ENCODE assay signal across 8 mouse cellular contexts in the genomic region with DNA sequence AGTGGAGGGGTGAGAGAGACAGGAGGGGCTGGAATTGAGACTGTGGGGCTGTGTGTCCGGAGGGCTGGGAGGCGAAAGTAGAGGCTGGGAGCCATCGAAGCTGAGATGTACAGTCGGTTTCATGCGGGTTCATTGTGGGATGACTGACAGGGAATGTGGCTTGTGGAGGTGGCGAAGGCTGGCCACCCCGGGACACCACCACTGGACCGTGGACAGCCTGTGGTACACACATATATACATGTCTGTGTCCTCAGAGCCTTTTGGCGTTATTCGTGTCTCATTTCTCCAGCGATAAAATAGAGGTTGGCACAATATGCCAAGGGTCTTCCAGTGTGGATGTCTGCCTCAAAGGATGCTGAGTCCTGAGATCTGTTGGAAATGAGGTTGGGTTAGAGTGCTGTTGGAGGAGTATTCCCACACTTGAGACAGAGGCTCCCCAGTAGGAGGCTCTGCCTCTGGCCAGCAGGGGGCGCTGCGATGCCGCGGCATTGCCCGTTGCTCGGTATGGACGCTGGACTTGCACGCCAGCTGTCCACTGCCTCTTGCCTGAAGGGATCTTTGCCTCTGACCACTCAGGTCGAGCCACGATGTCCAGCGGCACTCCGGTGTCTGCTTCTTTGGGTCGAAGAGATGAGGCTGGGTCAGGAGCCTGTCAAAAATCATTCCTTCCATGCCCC. TPM values are rescaled to one million over a fixed set of nuclear protein-coding genes. Genes with fewer than 3 reads are reported as not detected.
A peak's percentile ranks its signal among the peaks of the same experiment; 100 is the strongest.
DNase-seq lines count a peak whose midpoint lies in the region; ATAC-seq and TF ChIP-seq lines count a peak whose summit lies in the region.

No protein-coding gene starts in this region.

- H3K4me1 ChIP-seq in hindbrain, postnatal 0 days (ENCODE audit: insufficient read depth, low read length): no peaks in the 10 kb centered on the region
- H3K4me1 ChIP-seq in megakaryocyte, embryonic 14.5 days: peaks cover 11% of the 10 kb centered on the region

- intact Hi-C loops in left cerebral cortex, adult 2 months (cut with DNase I): loop anchor here (1.0 kb wide), 2 partner anchors 53 to 116 kb away; no protein-coding TSS in a partner anchor

- DNase-seq in ZHBTc4 (ENCODE audit: low read depth, low spot score): peak; percentile 86
- peak; percentile 72 to 84 for DNase-seq in gastrocnemius, adult 8-10 months (ENCODE audit: low spot score in 2 of 2)
- DNase-seq in hindbrain, postnatal 0 days (ENCODE audit: low spot score): peak; percentile 94
- peak; percentile 82 to 95 for DNase-seq in left cerebral cortex, adult 2 months (ENCODE audit: extremely low spot score in 1 of 2, low spot score in 2 of 2)
- peak; percentile 85 to 93 for DNase-seq in right cerebral cortex, adult 2 months (ENCODE audit: low spot score in 2 of 2)
- peak; percentile 96 for DNase-seq in urinary bladder, adult 2 months (ENCODE audit: low spot score)

- H3K36me3 ChIP-seq in hindbrain, postnatal 0 days (ENCODE audit: insufficient read depth, low read length): no peaks in the 10 kb centered on the region
- H3K36me3 ChIP-seq in megakaryocyte, embryonic 14.5 days (replicated peaks; ENCODE audit: low read length): no peaks in the 10 kb centered on the region

- WGBS in hindbrain, postnatal 0 days: 21% methylated on average over 24 of the region's 24 CpGs

- peak; percentile 100 for TF ChIP-seq CTCF in hindbrain, postnatal 0 days (IDR thresholded peaks at IDR 0.05; ENCODE audit: low read depth)
- TF ChIP-seq CTCF in left cerebral cortex, adult 2 months (IDR thresholded peaks at IDR 0.05): peak; percentile 100

- H3K9me3 ChIP-seq in hindbrain, postnatal 0 days (ENCODE audit: low read length): no peaks in the 10 kb centered on the region
- no peaks in the 10 kb centered on the region for H3K9me3 ChIP-seq in megakaryocyte, embryonic 14.5 days

- H3K4me2 ChIP-seq in hindbrain, postnatal 0 days (ENCODE audit: low read depth, low read length): peak overlapping the region; percentile 38; the same call in 1 of the 2 replicates

- peak; percentile 81; the same call in 1 of the 2 replicates for ATAC-seq in common myeloid progenitor, adult 5-6 weeks (replicated peaks; ENCODE audit: low read depth, poor library complexity, severe bottlenecking)
- ATAC-seq in hindbrain, postnatal 0 days: peak; percentile 93

- no peak overlapping the region for H3K4me3 ChIP-seq in hindbrain, postnatal 0 days (ENCODE audit: low read length)
- no peak overlapping the region for H3K4me3 ChIP-seq in left cerebral cortex, adult 2 months
- peak overlapping the region; percentile 75 for H3K4me3 ChIP-seq in megakaryocyte, embryonic 14.5 days (replicated peaks)

- H3K9ac ChIP-seq in hindbrain, postnatal 0 days (replicated peaks; ENCODE audit: low read length): no peak overlapping the region

- no peaks in the 10 kb centered on the region for H3K27me3 ChIP-seq in hindbrain, postnatal 0 days (ENCODE audit: insufficient read depth, low read length)
- peaks cover 64% of the 10 kb centered on the region for H3K27me3 ChIP-seq in megakaryocyte, embryonic 14.5 days (replicated peaks)

- H3K27ac ChIP-seq in hindbrain, postnatal 0 days: no peak overlapping the region
- H3K27ac ChIP-seq in left cerebral cortex, adult 2 months: no peak overlapping the region

RNA-seq across cellular contexts. Expression of a gene that starts 19.3 kb away (rescaled TPM):
- not detected in 2 replicates for total RNA-seq in common myeloid progenitor, adult 5-6 weeks (2017)
- under 1 TPM; 0.13 to 0.45 (median 0.30) TPM for total RNA-seq in gastrocnemius, adult 8-10 months (2022)
- total RNA-seq in hindbrain, postnatal 0 days (2014; rRNA removed): 21.4 and 23.6 TPM in 2 replicates
- 3.7 and 4.1 TPM in 2 replicates for polyA plus RNA-seq in hindbrain, postnatal 0 days (2015; fragmentation: Nextera tagmentation; extraction: Ambion mirVana)
- 10 to 100 TPM; 19.8 to 26.5 TPM for total RNA-seq in left cerebral cortex, adult 2 months (2021)
- 0.04 TPM in 1 of 2 replicates, not detected in the other for polyA plus RNA-seq in megakaryocyte, embryonic 14.5 days (2012; ENCODE audit: insufficient read depth, low replicate concordance)
- 2.3 and 3.4 TPM in 2 replicates for polyA plus RNA-seq in urinary bladder, adult 2 months (2012; rRNA removed)

RNA-seq across cellular contexts. Expression of a gene that starts 53.9 kb away (rescaled TPM):
- total RNA-seq in common myeloid progenitor, adult 5-6 weeks (2017): not detected in 2 replicates
- total RNA-seq in gastrocnemius, adult 8-10 months (2022): 1 to 10 TPM in 1 of 4 experiments, under 1 TPM in 3; 0.12 to 1.0 (median 0.29) TPM
- total RNA-seq in hindbrain, postnatal 0 days (2014; rRNA removed): 53.2 and 66.9 TPM in 2 replicates
- polyA plus RNA-seq in hindbrain, postnatal 0 days (2015; fragmentation: Nextera tagmentation; extraction: Ambion mirVana): 25.4 and 31.0 TPM in 2 replicates
- total RNA-seq in left cerebral cortex, adult 2 months (2021): 1 to 10 TPM in 1 of 2 experiments, under 1 TPM in 1; 0.93 to 1.3 TPM
- polyA plus RNA-seq in megakaryocyte, embryonic 14.5 days (2012; ENCODE audit: insufficient read depth, low replicate concordance): not detected in 2 replicates
- polyA plus RNA-seq in urinary bladder, adult 2 months (2012; rRNA removed): 4.1 and 4.2 TPM in 2 replicates

Comparison
In these comparisons a context has a peak if more than half of its experiments do, and no peak if none do; other contexts are left out.
1. RNA of a gene that starts 19.3 kb away (total RNA-seq): 19.8 to 26.5 TPM in left cerebral cortex, adult 2 months and 21.4 to 23.6 TPM in hindbrain, postnatal 0 days; 0.13 to 0.45 TPM in gastrocnemius, adult 8-10 months and not detected in common myeloid progenitor, adult 5-6 weeks; every median in the first group is over 10 times any median in the second.
2. RNA of a gene that starts 53.9 kb away (total RNA-seq): 53.2 to 66.9 TPM in hindbrain, postnatal 0 days; 0.93 to 1.3 TPM in left cerebral cortex, adult 2 months, 0.12 to 1.0 TPM in gastrocnemius, adult 8-10 months and not detected in common myeloid progenitor, adult 5-6 weeks; every median in the first group is over 10 times any median in the second.
3. Peak in every context shown above with its lines, with median percentiles within 50 percentile points of each other: DNase-seq.